Mouse (Mus musculus): Measurements from ENCODE around the gene Glt8d1.

GRCm38 (mm10) chr14:31022579-31022978 lies 21.4 kb downstream of the Glt8d1 start:
- TF ChIP-seq POLR2A (IDR thresholded peaks at IDR 0.05; ENCODE audit: insufficient read depth, low read length) (no peak), EP300 (IDR thresholded peaks at IDR 0.05; ENCODE audit: insufficient read depth, low read depth, low read length) (no peak), CTCF (IDR thresholded peaks at IDR 0.05; ENCODE audit: low read depth, low read length) (no peak)
